Mouse (Mus musculus) brown adipose tissue, adult 24 weeks (tissue): ENCODE results near the gene Fcer1g. TPM values are rescaled to one million over a fixed set of nuclear protein-coding genes. Genes with fewer than 3 reads are reported as not detected.
A peak's percentile ranks its signal among the peaks of the same experiment; 100 is the strongest.

Experiments used
- H3K27ac ChIP-seq: fragments of 200-500 bp; replicated peaks from 2 replicates; pipeline ENCODE4 v1.5.1; 2012; ENCODE audit warnings: low read depth, mild to moderate bottlenecking, low read length
- H3K4me1 ChIP-seq: fragments of 200-500 bp; 2 replicates; pipeline ENCODE4 v1.6.1; 2012; ENCODE audit warnings: low read length, mixed read lengths; ENCODE audit not compliant: control insufficient read depth, insufficient read depth, insufficient read length
- H3K4me3 ChIP-seq: fragments of 200-500 bp; 2 replicates; pipeline ENCODE4 v1.5.1; 2012; ENCODE audit warnings: low read depth, mild to moderate bottlenecking, low read length, moderate library complexity; ENCODE audit not compliant: insufficient read depth
- polyA plus RNA-seq: library from polyadenylated mRNA; stranded (reverse); fragments of >200 nt; gene quantifications from 2 replicates; pipeline ENCODE4 v1.2.4, GENCODE M21; 2012; ENCODE audit not compliant: missing spikeins, insufficient read depth, insufficient read length

Fcer1g gene
- polyA plus RNA-seq, result 29.3 and 35.1 TPM in 2 replicates

- peak within 1 kb of the TSS; percentile 58 for H3K27ac ChIP-seq
- H3K4me1 ChIP-seq, result peaks cover 3% of the 10 kb centered on the region
- H3K4me3 ChIP-seq, result peak within 1 kb of the TSS; percentile 47
These were observed at the start of gene Fcer1g for GRCm38 (mm10) chr1:171234126-171234525. TSS of gene Fcer1g (minus strand) at chr1:171234365.

GRCm38 (mm10) chr1:171283188-171284160 is 49.3 kb upstream of the Fcer1g start:
- H3K4me3 ChIP-seq, result no peak overlapping the region
- H3K27ac ChIP-seq, result no peak overlapping the region
- H3K4me1 ChIP-seq, result peaks cover 5% of the 10 kb centered on the region

GRCm38 (mm10) chr1:171282086-171282805 is 48.1 kb upstream of the Fcer1g start:
- Histone ChIP-seq H3K4me3 (no peak overlapping the region), H3K27ac (no peak overlapping the region), H3K4me1 (peaks cover 5% of the 10 kb centered on the region)

- peak overlapping the region; percentile 74 for H3K4me3 ChIP-seq
- H3K27ac ChIP-seq, result peak overlapping the region; percentile 69
- peaks cover 5% of the 10 kb centered on the region for H3K4me1 ChIP-seq
These were observed 47.4 kb upstream of the Fcer1g start for GRCm38 (mm10) chr1:171281528-171281923.

GRCm38 (mm10) chr1:171280916-171281527 is 46.9 kb upstream of the Fcer1g start, which contains the start of gene Ppox:
TSS of gene Ppox (minus strand) at chr1:171281186.
- Histone ChIP-seq H3K27ac (peak within 1 kb of the TSS; percentile 69), H3K4me3 (peak within 1 kb of the TSS; percentile 83), H3K4me1 (peaks cover 5% of the 10 kb centered on the region)

GRCm38 (mm10) chr1:171280250-171280915 is 46.2 kb upstream of the Fcer1g start:
- H3K4me3 ChIP-seq, result peak overlapping the region; percentile 83
- peaks cover 5% of the 10 kb centered on the region for H3K4me1 ChIP-seq
- H3K27ac ChIP-seq, result 0 out of 2 replicates have a peak overlapping the region, but pooled peaks have one; percentile 13

- H3K4me3 ChIP-seq, result peak overlapping the region; percentile 83
- peaks cover 5% of the 10 kb centered on the region; the same call in 1 of the 2 replicates for H3K4me1 ChIP-seq
- no peak overlapping the region for H3K27ac ChIP-seq
These were observed 45.6 kb upstream of the Fcer1g start for GRCm38 (mm10) chr1:171279721-171280120.

GRCm38 (mm10) chr1:171279012-171279705 is 45.0 kb upstream of the Fcer1g start:
- H3K27ac ChIP-seq, result no peak overlapping the region
- H3K4me3 ChIP-seq, result no peak overlapping the region
- H3K4me1 ChIP-seq, result peaks cover 5% of the 10 kb centered on the region; the same call in 1 of the 2 replicates

GRCm38 (mm10) chr1:171278436-171278835 is 44.3 kb upstream of the Fcer1g start:
- H3K27ac ChIP-seq, result no peak overlapping the region
- peaks cover 5% of the 10 kb centered on the region; the same call in 1 of the 2 replicates for H3K4me1 ChIP-seq
- no peak overlapping the region for H3K4me3 ChIP-seq

- no peak overlapping the region for H3K27ac ChIP-seq
- H3K4me1 ChIP-seq, result peaks cover 5% of the 10 kb centered on the region; the same call in 1 of the 2 replicates
- no peak overlapping the region for H3K4me3 ChIP-seq
These were observed 43.6 kb upstream of the Fcer1g start for GRCm38 (mm10) chr1:171277736-171278135.

- no peak overlapping the region for H3K27ac ChIP-seq
- H3K4me3 ChIP-seq, result no peak overlapping the region
- H3K4me1 ChIP-seq, result peaks cover 12% of the 10 kb centered on the region; the same call in 1 of the 2 replicates
These were observed 42.1 kb upstream of the Fcer1g start for GRCm38 (mm10) chr1:171276110-171276748.

GRCm38 (mm10) chr1:171275144-171275734 is 41.1 kb upstream of the Fcer1g start:
- no peak overlapping the region for H3K27ac ChIP-seq
- peaks cover 13% of the 10 kb centered on the region; the same call in 1 of the 2 replicates for H3K4me1 ChIP-seq
- H3K4me3 ChIP-seq, result no peak overlapping the region

GRCm38 (mm10) chr1:171274171-171274570 is 40.0 kb upstream of the Fcer1g start:
- Histone ChIP-seq H3K4me1 (peaks cover 10% of the 10 kb centered on the region; the same call in 1 of the 2 replicates), H3K4me3 (no peak overlapping the region), H3K27ac (no peak overlapping the region)
